Mouse (Mus musculus) splenic B cell, adult 2 months (primary cell): ENCODE data around the gene Map2k5.

Source experiments
- DNase-seq: peaks from one replicate; pipeline ENCODE4 v3.0.0-alpha.2; 2011; ENCODE audit warnings: low read depth, low spot score
- H3K27me3 ChIP-seq: 2 replicates; pipeline ENCODE4 v1.6.1; 2012; ENCODE audit warnings: mild to moderate bottlenecking, low read length, moderate library complexity, mixed read lengths; ENCODE audit not compliant: control insufficient read depth, poor library complexity, insufficient read depth, severe bottlenecking
- H3K36me3 ChIP-seq: 2 replicates; pipeline ENCODE4 v1.6.1; 2012; ENCODE audit warnings: mild to moderate bottlenecking, low read length, moderate library complexity, mixed read lengths; ENCODE audit not compliant: control insufficient read depth, poor library complexity, insufficient read depth, severe bottlenecking

Gene Map2k5

GRCm38 (mm10) chr9:63263188-63263587 is 114.5 kb downstream of the Map2k5 start:
- Histone ChIP-seq H3K36me3 (no peaks in the 10 kb centered on the region; the same call in none of the 2 replicates), H3K27me3 (no peaks in the 10 kb centered on the region)
- no peak for DNase-seq

GRCm38 (mm10) chr9:63258768-63259167 is 118.9 kb downstream of the Map2k5 start:
- H3K27me3 ChIP-seq = no peaks in the 10 kb centered on the region
- no peaks in the 10 kb centered on the region; the same call in none of the 2 replicates for H3K36me3 ChIP-seq
- DNase-seq = no peak

GRCm38 (mm10) chr9:63257739-63258138 is 120.0 kb downstream of the Map2k5 start:
- no peaks in the 10 kb centered on the region; the same call in none of the 2 replicates for H3K36me3 ChIP-seq

GRCm38 (mm10) chr9:63250841-63251626 is 126.7 kb downstream of the Map2k5 start:
- H3K36me3 ChIP-seq = no peaks in the 10 kb centered on the region; the same call in 1 of the 2 replicates
- DNase-seq = no peak
- no peaks in the 10 kb centered on the region for H3K27me3 ChIP-seq

More at GRCm38 (mm10) chr9:63257739-63258138, 120.0 kb downstream of the Map2k5 start:
- no peaks in the 10 kb centered on the region for H3K27me3 ChIP-seq
- DNase-seq = no peak

- Histone ChIP-seq H3K27me3 (no peaks in the 10 kb centered on the region), H3K36me3 (no peaks in the 10 kb centered on the region; the same call in 1 of the 2 replicates)
- peak; percentile 43 for DNase-seq
These were observed 129.5 kb downstream of the Map2k5 start for GRCm38 (mm10) chr9:63248095-63248787.

GRCm38 (mm10) chr9:63246568-63247169 is 131.0 kb downstream of the Map2k5 start:
- DNase-seq = peak; percentile 32

GRCm38 (mm10) chr9:63241961-63242360 is 135.7 kb downstream of the Map2k5 start:
- DNase-seq = peak; percentile 13
- Histone ChIP-seq H3K36me3 (no peaks in the 10 kb centered on the region), H3K27me3 (no peaks in the 10 kb centered on the region)

More at GRCm38 (mm10) chr9:63246568-63247169, 131.0 kb downstream of the Map2k5 start:
- Histone ChIP-seq H3K36me3 (no peaks in the 10 kb centered on the region; the same call in 1 of the 2 replicates), H3K27me3 (no peaks in the 10 kb centered on the region)

GRCm38 (mm10) chr9:63241241-63241640 is 136.5 kb downstream of the Map2k5 start:
- no peaks in the 10 kb centered on the region for H3K36me3 ChIP-seq
- no peak for DNase-seq

GRCm38 (mm10) chr9:63234356-63234755 is 143.3 kb downstream of the Map2k5 start:
- H3K36me3 ChIP-seq = no peaks in the 10 kb centered on the region
- no peak for DNase-seq
- no peaks in the 10 kb centered on the region for H3K27me3 ChIP-seq

More at GRCm38 (mm10) chr9:63241241-63241640, 136.5 kb downstream of the Map2k5 start:
- H3K27me3 ChIP-seq = no peaks in the 10 kb centered on the region

GRCm38 (mm10) chr9:63230289-63230688 is 147.4 kb downstream of the Map2k5 start:
- no peak for DNase-seq
- Histone ChIP-seq H3K36me3 (no peaks in the 10 kb centered on the region), H3K27me3 (no peaks in the 10 kb centered on the region)

GRCm38 (mm10) chr9:63229124-63229523 is 148.6 kb downstream of the Map2k5 start:
- no peaks in the 10 kb centered on the region for H3K36me3 ChIP-seq
- no peaks in the 10 kb centered on the region for H3K27me3 ChIP-seq
- no peak for DNase-seq

- no peaks in the 10 kb centered on the region for H3K27me3 ChIP-seq
- no peak for DNase-seq
- H3K36me3 ChIP-seq = no peaks in the 10 kb centered on the region
These were observed 155.5 kb downstream of the Map2k5 start for GRCm38 (mm10) chr9:63222161-63222560.

- Histone ChIP-seq H3K27me3 (no peaks in the 10 kb centered on the region), H3K36me3 (peaks cover 2% of the 10 kb centered on the region; the same call in 1 of the 2 replicates)
- DNase-seq = no peak
These were observed 157.9 kb downstream of the Map2k5 start for GRCm38 (mm10) chr9:63219851-63220250.

GRCm38 (mm10) chr9:63215031-63215430 is 162.7 kb downstream of the Map2k5 start:
- peaks cover 2% of the 10 kb centered on the region for H3K36me3 ChIP-seq
- H3K27me3 ChIP-seq = no peaks in the 10 kb centered on the region
- no peak for DNase-seq
